Mouse (Mus musculus): Measurements from ENCODE around the gene Fut1. TPM values are rescaled to one million over a fixed set of nuclear protein-coding genes. Genes with fewer than 3 reads are reported as not detected.

The Fut1 gene
- polyA plus RNA-seq, 1 experiment from 2014 or later = not detected

Other genes starting within 250 kb of the Fut1 start
- 0.47 and 0.81 TPM in 2 replicates for gene Lin7b, start 246.7 kb upstream of the Fut1 start, polyA plus RNA-seq (2016; fragmentation: Nextera tagmentation; extraction: Ambion mirVana)
- 295 TPM in 2 replicates for gene Snrnp70, start 221.5 kb upstream of the Fut1 start, polyA plus RNA-seq (2016; fragmentation: Nextera tagmentation; extraction: Ambion mirVana)
- not detected in 2 replicates for gene Kcna7, start 211.6 kb upstream of the Fut1 start, polyA plus RNA-seq (2016; fragmentation: Nextera tagmentation; extraction: Ambion mirVana)
- gene Ntf5, start 203.6 kb upstream of the Fut1 start, polyA plus RNA-seq (2016; fragmentation: Nextera tagmentation; extraction: Ambion mirVana) = 0.46 and 0.87 TPM in 2 replicates
- not detected in 2 replicates for gene Lhb, start 196.5 kb upstream of the Fut1 start, polyA plus RNA-seq (2016; fragmentation: Nextera tagmentation; extraction: Ambion mirVana)
- 39.0 and 41.6 TPM in 2 replicates for gene Gys1, start 182.4 kb upstream of the Fut1 start, polyA plus RNA-seq (2016; fragmentation: Nextera tagmentation; extraction: Ambion mirVana)
- gene Ruvbl2, start 179.2 kb upstream of the Fut1 start, polyA plus RNA-seq (2016; fragmentation: Nextera tagmentation; extraction: Ambion mirVana) = 235 and 237 TPM in 2 replicates
- 5,105 and 5,277 TPM in 2 replicates for gene Ftl1, start 157.4 kb upstream of the Fut1 start, polyA plus RNA-seq (2016; fragmentation: Nextera tagmentation; extraction: Ambion mirVana)
- 247 and 254 TPM in 2 replicates for gene Bax, start 150.4 kb upstream of the Fut1 start, polyA plus RNA-seq (2016; fragmentation: Nextera tagmentation; extraction: Ambion mirVana)
- gene Tulp2, start 135.4 kb upstream of the Fut1 start, polyA plus RNA-seq (2016; fragmentation: Nextera tagmentation; extraction: Ambion mirVana) = 0.12 and 0.20 TPM in 2 replicates
- gene Gm45808, start 130.5 kb upstream of the Fut1 start, polyA plus RNA-seq (2016; fragmentation: Nextera tagmentation; extraction: Ambion mirVana) = not detected in 2 replicates
- gene Dhdh, start 128.5 kb upstream of the Fut1 start, polyA plus RNA-seq (2016; fragmentation: Nextera tagmentation; extraction: Ambion mirVana) = 6.4 and 7.2 TPM in 2 replicates
- 99.3 and 106 TPM in 2 replicates for gene Nucb1, start 106.9 kb upstream of the Fut1 start, polyA plus RNA-seq (2016; fragmentation: Nextera tagmentation; extraction: Ambion mirVana)
- 16.4 and 17.7 TPM in 2 replicates for gene Ppp1r15a, start 91.0 kb upstream of the Fut1 start, polyA plus RNA-seq (2016; fragmentation: Nextera tagmentation; extraction: Ambion mirVana)
- gene Plekha4, start 91.0 kb upstream of the Fut1 start, polyA plus RNA-seq (2016; fragmentation: Nextera tagmentation; extraction: Ambion mirVana) = 1.1 and 1.2 TPM in 2 replicates
- gene Hsd17b14, start 62.4 kb upstream of the Fut1 start, polyA plus RNA-seq (2016; fragmentation: Nextera tagmentation; extraction: Ambion mirVana) = 0.39 and 0.63 TPM in 2 replicates
- 38.2 and 39.1 TPM in 2 replicates for gene Bcat2, start 47.1 kb upstream of the Fut1 start, polyA plus RNA-seq (2016; fragmentation: Nextera tagmentation; extraction: Ambion mirVana)
- gene Fgf21, start 1.8 kb upstream of the Fut1 start, polyA plus RNA-seq (2016; fragmentation: Nextera tagmentation; extraction: Ambion mirVana) = not detected in 2 replicates
- 0.25 TPM in 1 of 2 replicates, not detected in the other for gene Izumo1, start 4.5 kb downstream of the Fut1 start, polyA plus RNA-seq (2016; fragmentation: Nextera tagmentation; extraction: Ambion mirVana)
- gene Rasip1, start 10.2 kb downstream of the Fut1 start, polyA plus RNA-seq (2016; fragmentation: Nextera tagmentation; extraction: Ambion mirVana) = 4.5 and 4.7 TPM in 2 replicates
- gene Mamstr, start 22.7 kb downstream of the Fut1 start, polyA plus RNA-seq (2016; fragmentation: Nextera tagmentation; extraction: Ambion mirVana) = 1.7 and 3.1 TPM in 2 replicates
- 0.12 TPM in 2 replicates for gene Fut2, start 49.1 kb downstream of the Fut1 start, polyA plus RNA-seq (2016; fragmentation: Nextera tagmentation; extraction: Ambion mirVana)
- gene Ntn5, start 66.7 kb downstream of the Fut1 start, polyA plus RNA-seq (2016; fragmentation: Nextera tagmentation; extraction: Ambion mirVana) = 0.38 and 0.63 TPM in 2 replicates
- gene Sec1, start 77.1 kb downstream of the Fut1 start, polyA plus RNA-seq (2016; fragmentation: Nextera tagmentation; extraction: Ambion mirVana) = 0.78 and 1.1 TPM in 2 replicates
- gene Car11, start 82.6 kb downstream of the Fut1 start, polyA plus RNA-seq (2016; fragmentation: Nextera tagmentation; extraction: Ambion mirVana) = 2.5 and 3.2 TPM in 2 replicates
- 2.6 and 2.7 TPM in 2 replicates for gene Dbp, start 87.8 kb downstream of the Fut1 start, polyA plus RNA-seq (2016; fragmentation: Nextera tagmentation; extraction: Ambion mirVana)
- 1,181 and 1,186 TPM in 2 replicates for gene Rpl18, start 98.2 kb downstream of the Fut1 start, polyA plus RNA-seq (2016; fragmentation: Nextera tagmentation; extraction: Ambion mirVana)
- gene Sphk2, start 100.7 kb downstream of the Fut1 start, polyA plus RNA-seq (2016; fragmentation: Nextera tagmentation; extraction: Ambion mirVana) = 34.0 and 36.6 TPM in 2 replicates
- 2.6 and 3.3 TPM in 2 replicates for gene Fam83e, start 103.9 kb downstream of the Fut1 start, polyA plus RNA-seq (2016; fragmentation: Nextera tagmentation; extraction: Ambion mirVana)
- 0.50 TPM in 1 of 2 replicates, not detected in the other for gene Spaca4, start 108.5 kb downstream of the Fut1 start, polyA plus RNA-seq (2016; fragmentation: Nextera tagmentation; extraction: Ambion mirVana)
- 1.7 and 2.7 TPM in 2 replicates for gene Lmtk3, start 166.4 kb downstream of the Fut1 start, polyA plus RNA-seq (2016; fragmentation: Nextera tagmentation; extraction: Ambion mirVana)
- gene Sult2b1, start 167.4 kb downstream of the Fut1 start, polyA plus RNA-seq (2016; fragmentation: Nextera tagmentation; extraction: Ambion mirVana) = 1.6 and 2.3 TPM in 2 replicates
- gene Cyth2, start 197.3 kb downstream of the Fut1 start, polyA plus RNA-seq (2016; fragmentation: Nextera tagmentation; extraction: Ambion mirVana) = 132 and 136 TPM in 2 replicates
- 0.76 and 0.78 TPM in 2 replicates for gene Kcnj14, start 207.5 kb downstream of the Fut1 start, polyA plus RNA-seq (2016; fragmentation: Nextera tagmentation; extraction: Ambion mirVana)
- 132 and 137 TPM in 2 replicates for gene Grwd1, start 213.7 kb downstream of the Fut1 start, polyA plus RNA-seq (2016; fragmentation: Nextera tagmentation; extraction: Ambion mirVana)